Comparison of ENCODE assay signal across 8 mouse cellular contexts in the genomic region with DNA sequence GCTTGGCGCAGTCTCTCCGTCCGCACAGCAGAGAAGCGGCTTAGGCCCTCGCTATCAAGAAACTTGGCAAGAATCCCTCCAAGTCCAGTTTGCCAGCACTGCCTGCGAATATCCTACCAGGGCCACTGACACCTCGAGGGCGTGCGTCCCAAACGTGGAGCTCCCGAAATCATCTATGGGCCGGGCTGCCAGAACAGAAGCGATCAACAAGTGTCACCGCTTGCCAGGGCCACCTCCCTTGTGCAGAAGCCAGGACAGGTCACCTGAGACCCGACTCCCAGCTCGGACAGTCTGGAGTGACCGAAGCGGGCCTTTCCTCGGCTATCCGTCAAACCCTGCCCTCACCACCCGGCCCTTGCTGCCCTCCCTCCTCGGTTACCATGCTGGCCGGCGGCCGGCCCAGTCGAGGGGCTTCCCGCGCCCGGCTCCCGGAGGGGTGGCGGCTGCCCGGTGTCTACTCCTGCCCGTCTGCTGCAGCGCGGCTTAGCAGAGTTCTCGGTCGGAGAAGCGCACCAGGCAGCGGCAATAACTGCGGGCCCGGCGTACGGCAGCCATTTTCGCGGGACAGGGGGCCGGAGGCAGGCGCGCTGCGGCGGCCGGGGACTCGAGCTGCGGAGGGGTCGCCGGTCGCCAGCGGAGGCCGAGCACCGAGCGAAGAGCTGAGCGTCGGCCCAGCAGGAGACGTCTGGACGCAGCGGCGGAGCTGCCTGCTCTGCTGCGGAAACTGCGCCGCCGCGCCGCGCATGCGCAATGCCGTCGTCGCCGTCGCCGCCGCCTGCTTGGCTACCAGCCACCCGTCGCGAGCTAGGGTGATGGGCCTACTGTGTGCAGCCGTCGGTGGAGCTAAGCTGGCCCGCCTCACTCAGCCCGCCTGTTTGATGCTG. TPM values are rescaled to one million over a fixed set of nuclear protein-coding genes. Genes with fewer than 3 reads are reported as not detected.
A peak's percentile ranks its signal among the peaks of the same experiment; 100 is the strongest.
DNase-seq lines count a peak whose midpoint lies in the region; ATAC-seq and TF ChIP-seq lines count a peak whose summit lies in the region.

No protein-coding gene starts in this region.

- H3K27ac ChIP-seq in heart, embryonic 11.5 days (ENCODE audit: low read depth, low read length) = peak overlapping the region; percentile 94
- H3K27ac ChIP-seq in kidney, postnatal 0 days = peak overlapping the region; percentile 98
- H3K27ac ChIP-seq in liver, embryonic 13.5 days = peak overlapping the region; percentile 99
- H3K27ac ChIP-seq in stomach, embryonic 14.5 days (ENCODE audit: low read length) = peak overlapping the region; percentile 95

- H3K27me3 ChIP-seq in heart, embryonic 11.5 days (ENCODE audit: control insufficient read depth, insufficient read depth, low read length) = no peaks in the 10 kb centered on the region
- H3K27me3 ChIP-seq in kidney, postnatal 0 days (ENCODE audit: insufficient read depth, low read length) = no peaks in the 10 kb centered on the region
- H3K27me3 ChIP-seq in liver, embryonic 13.5 days = no peaks in the 10 kb centered on the region
- no peaks in the 10 kb centered on the region for H3K27me3 ChIP-seq in stomach, embryonic 14.5 days (ENCODE audit: control insufficient read depth, insufficient read depth, low read length)

- ATAC-seq in erythroblast, adult 5-6 weeks (replicated peaks; ENCODE audit: low FRiP score, poor library complexity, severe bottlenecking) = peak; percentile 42
- peak; percentile 80 for ATAC-seq in heart, embryonic 11.5 days (replicated peaks; ENCODE audit: insufficient number of reproducible peaks, low FRiP score, low TSS enrichment)
- ATAC-seq in kidney, postnatal 0 days (replicated peaks; ENCODE audit: low FRiP score, low read depth) = peak; percentile 67
- peak; percentile 70 for ATAC-seq in liver, embryonic 13.5 days (ENCODE audit: low read depth)
- peak; percentile 82 for ATAC-seq in stomach, embryonic 14.5 days (ENCODE audit: insufficient number of reproducible peaks, insufficient read depth, low FRiP score, low read depth)

- H3K4me3 ChIP-seq in heart, embryonic 11.5 days (ENCODE audit: low read depth, low read length) = peak overlapping the region; percentile 93
- H3K4me3 ChIP-seq in kidney, postnatal 0 days (replicated peaks; ENCODE audit: low read depth, low read length) = peak overlapping the region; percentile 85
- peak overlapping the region; percentile 99 for H3K4me3 ChIP-seq in liver, embryonic 13.5 days (replicated peaks)
- H3K4me3 ChIP-seq in stomach, embryonic 14.5 days (ENCODE audit: low read depth, low read length) = peak overlapping the region; percentile 89

- H3K9me3 ChIP-seq in heart, embryonic 11.5 days (replicated peaks; ENCODE audit: control insufficient read depth, low read length) = no peaks in the 10 kb centered on the region
- H3K9me3 ChIP-seq in kidney, postnatal 0 days (replicated peaks; ENCODE audit: low read length) = no peaks in the 10 kb centered on the region
- H3K9me3 ChIP-seq in liver, embryonic 13.5 days (replicated peaks) = no peaks in the 10 kb centered on the region
- H3K9me3 ChIP-seq in stomach, embryonic 14.5 days (ENCODE audit: control insufficient read depth, low read depth, low read length) = no peaks in the 10 kb centered on the region

- DNase-seq in CD4-positive helper T cell, adult 2 months (ENCODE audit: low read depth, low spot score) = peak; percentile 92
- DNase-seq in brain, embryonic 14.5 days (ENCODE audit: low read depth) = peak; percentile 94
- DNase-seq in kidney, postnatal 0 days (ENCODE audit: low spot score) = peak; percentile 82
- DNase-seq in liver, embryonic 13.5 days = peak; percentile 81
- DNase-seq in natural killer cell, adult 2 months (ENCODE audit: low spot score in 2 of 2) = peak; percentile 71 to 81

- H3K4me1 ChIP-seq in heart, embryonic 11.5 days (ENCODE audit: control insufficient read depth, insufficient read depth, low read length) = peaks cover 6% of the 10 kb centered on the region
- H3K4me1 ChIP-seq in kidney, postnatal 0 days (replicated peaks; ENCODE audit: insufficient read depth, low read length) = peaks cover 15% of the 10 kb centered on the region; the same call in 1 of the 2 replicates
- H3K4me1 ChIP-seq in liver, embryonic 13.5 days (replicated peaks) = peaks cover 61% of the 10 kb centered on the region
- H3K4me1 ChIP-seq in stomach, embryonic 14.5 days (ENCODE audit: control insufficient read depth, insufficient read depth, low read length) = peaks cover 8% of the 10 kb centered on the region; the same call in 1 of the 2 replicates

- TF ChIP-seq POLR2A in brain, embryonic 14.5 days (IDR thresholded peaks at IDR 0.05; ENCODE audit: borderline replicate concordance, extremely low read depth, insufficient read depth, insufficient read length, poor library complexity, severe bottlenecking) = peak; percentile 93

- no peak for TF ChIP-seq CTCF in brain, embryonic 14.5 days (IDR thresholded peaks at IDR 0.05; ENCODE audit: borderline replicate concordance, extremely low read depth, insufficient read depth, insufficient read length)
- no peak for TF ChIP-seq CTCF in kidney, postnatal 0 days (IDR thresholded peaks at IDR 0.05; ENCODE audit: low read depth)

- H3K4me2 ChIP-seq in heart, embryonic 11.5 days = peak overlapping the region; percentile 67
- H3K4me2 ChIP-seq in kidney, postnatal 0 days (ENCODE audit: low read length) = peak overlapping the region; percentile 83
- peak overlapping the region; percentile 96 for H3K4me2 ChIP-seq in liver, embryonic 13.5 days
- peak overlapping the region; percentile 89 for H3K4me2 ChIP-seq in stomach, embryonic 14.5 days (replicated peaks; ENCODE audit: low read depth, low read length)

- H3K9ac ChIP-seq in heart, embryonic 11.5 days (ENCODE audit: low read depth, low read length) = peak overlapping the region; percentile 93
- peak overlapping the region; percentile 92 for H3K9ac ChIP-seq in kidney, postnatal 0 days (ENCODE audit: low read depth, low read length)
- H3K9ac ChIP-seq in liver, embryonic 13.5 days = peak overlapping the region; percentile 100
- peak overlapping the region; percentile 76 for H3K9ac ChIP-seq in stomach, embryonic 14.5 days (replicated peaks; ENCODE audit: low read depth, low read length)

- no peaks in the 10 kb centered on the region for H3K36me3 ChIP-seq in heart, embryonic 11.5 days (ENCODE audit: control insufficient read depth, insufficient read depth, low read length)
- H3K36me3 ChIP-seq in kidney, postnatal 0 days (ENCODE audit: insufficient read depth, low read length) = no peaks in the 10 kb centered on the region
- peaks cover 19% of the 10 kb centered on the region for H3K36me3 ChIP-seq in liver, embryonic 13.5 days
- H3K36me3 ChIP-seq in stomach, embryonic 14.5 days (ENCODE audit: control insufficient read depth, insufficient read depth, low read length) = 0 out of 2 replicates have a peak, but pooled peaks cover 3% of the 10 kb centered on the region

- under 1% methylated on average over 87 of the region's 88 CpGs for WGBS in heart, embryonic 11.5 days (ENCODE audit: insufficient replicate concordance)
- under 1% methylated on average over 87 of the region's 88 CpGs for WGBS in kidney, postnatal 0 days
- WGBS in liver, embryonic 13.5 days (ENCODE audit: insufficient replicate concordance) = under 1% methylated on average over 88 of the region's 88 CpGs
- 1% methylated on average over 88 of the region's 88 CpGs for WGBS in stomach, embryonic 14.5 days

RNA-seq across cellular contexts. Expression of gene Fbxo9, which starts 0.7 kb away (rescaled TPM):
- 61.9 and 77.0 TPM in 2 replicates for polyA plus RNA-seq in brain, embryonic 14.5 days (2012; rRNA removed)
- 517 and 623 TPM in 2 replicates for total RNA-seq in erythroblast, adult 5-6 weeks (2015; ENCODE audit: low replicate concordance)
- 741 and 893 TPM in 2 replicates for total RNA-seq in erythroblast, adult 5-6 weeks (2017; ENCODE audit: low replicate concordance)
- 37.0 and 38.0 TPM in 2 replicates for polyA plus RNA-seq in heart, embryonic 11.5 days (2014; fragmentation: Nextera tagmentation; extraction: Ambion mirVana)
- 49.9 and 50.3 TPM in 2 replicates for polyA plus RNA-seq in kidney, postnatal 0 days (2015; fragmentation: Nextera tagmentation; extraction: Ambion mirVana)
- 68.7 and 72.5 TPM in 2 replicates for polyA plus RNA-seq in liver, embryonic 13.5 days (2015; fragmentation: Nextera tagmentation; extraction: Ambion mirVana)
- polyA plus RNA-seq in stomach, embryonic 14.5 days (2014; fragmentation: Nextera tagmentation; extraction: Ambion mirVana) = 37.8 and 39.9 TPM in 2 replicates

RNA-seq across cellular contexts. Expression of gene Ick, which starts 0.8 kb away (rescaled TPM):
- 45.0 and 55.6 TPM in 2 replicates for polyA plus RNA-seq in brain, embryonic 14.5 days (2012; rRNA removed)
- 5.4 and 13.8 TPM in 2 replicates for total RNA-seq in erythroblast, adult 5-6 weeks (2015; ENCODE audit: low replicate concordance)
- 9.5 and 14.8 TPM in 2 replicates for total RNA-seq in erythroblast, adult 5-6 weeks (2017; ENCODE audit: low replicate concordance)
- 16.1 and 16.8 TPM in 2 replicates for polyA plus RNA-seq in heart, embryonic 11.5 days (2014; fragmentation: Nextera tagmentation; extraction: Ambion mirVana)
- 21.9 and 22.8 TPM in 2 replicates for polyA plus RNA-seq in kidney, postnatal 0 days (2015; fragmentation: Nextera tagmentation; extraction: Ambion mirVana)
- 4.7 and 6.7 TPM in 2 replicates for polyA plus RNA-seq in liver, embryonic 13.5 days (2015; fragmentation: Nextera tagmentation; extraction: Ambion mirVana)
- 28.4 and 29.9 TPM in 2 replicates for polyA plus RNA-seq in stomach, embryonic 14.5 days (2014; fragmentation: Nextera tagmentation; extraction: Ambion mirVana)

RNA-seq across cellular contexts. Expression of gene Gcm1, which starts 56.4 kb away (rescaled TPM):
- not detected in 2 replicates for polyA plus RNA-seq in brain, embryonic 14.5 days (2012; rRNA removed)
- not detected in 2 replicates for total RNA-seq in erythroblast, adult 5-6 weeks (2015; ENCODE audit: low replicate concordance)
- not detected in 2 replicates for total RNA-seq in erythroblast, adult 5-6 weeks (2017; ENCODE audit: low replicate concordance)
- polyA plus RNA-seq in heart, embryonic 11.5 days (2014; fragmentation: Nextera tagmentation; extraction: Ambion mirVana) = not detected in 2 replicates
- polyA plus RNA-seq in kidney, postnatal 0 days (2015; fragmentation: Nextera tagmentation; extraction: Ambion mirVana) = 1.3 and 2.1 TPM in 2 replicates
- not detected in 2 replicates for polyA plus RNA-seq in liver, embryonic 13.5 days (2015; fragmentation: Nextera tagmentation; extraction: Ambion mirVana)
- polyA plus RNA-seq in stomach, embryonic 14.5 days (2014; fragmentation: Nextera tagmentation; extraction: Ambion mirVana) = 0.20 TPM in 1 of 2 replicates, not detected in the other

Comparison
In these comparisons a context has a peak if more than half of its experiments do, and no peak if none do; other contexts are left out.
1. Peak in every context shown above with its lines: DNase-seq, ATAC-seq, H3K4me3 ChIP-seq and H3K27ac ChIP-seq.